Mouse (Mus musculus): Measurements from ENCODE around the gene Artn. TPM values are rescaled to one million over a fixed set of nuclear protein-coding genes. Genes with fewer than 3 reads are reported as not detected.

The Artn gene
- polyA plus RNA-seq, 1 experiment from 2014 or later: 6.9 TPM

DNA sequence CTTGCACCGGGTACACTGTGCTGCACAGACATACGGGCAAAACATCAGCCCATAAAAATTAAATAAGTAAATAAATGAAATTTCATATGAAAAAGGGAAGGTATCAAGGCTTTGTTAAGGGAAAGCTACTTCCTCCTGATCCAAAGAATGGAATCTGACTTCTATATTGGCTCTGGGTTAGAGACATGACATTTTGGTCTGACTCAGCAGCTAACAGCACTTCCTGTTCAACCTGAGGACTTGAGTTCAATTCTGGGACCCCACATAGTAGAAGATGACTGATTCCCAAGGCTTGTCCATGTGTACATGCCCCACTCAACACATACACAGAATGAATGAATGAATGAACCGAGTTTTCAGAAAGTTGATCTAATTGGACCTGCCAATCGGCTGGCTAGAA is 11.7 kb downstream of the Artn start:
- 82% methylated on average over 4 of the region's 4 CpGs for WGBS

DNA sequence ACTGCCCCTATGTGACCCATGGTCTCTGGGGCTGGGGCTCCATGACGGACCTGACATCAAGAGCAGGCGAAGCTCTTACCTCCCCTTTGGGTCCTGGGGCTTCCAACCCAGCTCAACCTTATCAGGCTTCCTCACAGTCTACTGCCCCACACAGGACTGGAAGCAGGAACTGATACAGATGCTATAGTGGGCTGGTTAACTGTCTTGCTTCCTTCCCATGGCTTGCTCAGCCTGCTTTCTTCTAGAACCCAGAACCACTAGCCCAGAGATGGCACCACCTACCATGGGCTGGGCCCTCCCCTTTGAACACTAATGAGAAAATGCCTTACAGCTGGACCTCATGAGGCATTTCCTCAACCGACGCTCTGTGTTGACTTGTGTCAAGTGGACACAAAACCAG is 12.2 kb downstream of the Artn start:
- H3K27me3 ChIP-seq (replicated peaks): no peaks in the 10 kb centered on the region; the same call in 1 of the 2 replicates
- H3K9me3 ChIP-seq: no peaks in the 10 kb centered on the region
- no peak overlapping the region for H3K4me2 ChIP-seq
- ATAC-seq (ENCODE audit: insufficient read depth, low FRiP score, low read depth): no peak
- peaks cover 34% of the 10 kb centered on the region for H3K4me1 ChIP-seq
- no peaks in the 10 kb centered on the region for H3K36me3 ChIP-seq
- no peak overlapping the region for H3K9ac ChIP-seq
- H3K4me3 ChIP-seq (replicated peaks): no peak overlapping the region
- no peak overlapping the region; the same call in 1 of the 2 replicates for H3K27ac ChIP-seq
- WGBS: 86% methylated on average over 4 of the region's 4 CpGs

More for the DNA sequence above, 11.7 kb downstream of the Artn start:
- Histone ChIP-seq H3K27me3 (replicated peaks) (no peaks in the 10 kb centered on the region; the same call in 1 of the 2 replicates), H3K4me3 (replicated peaks) (no peak overlapping the region), H3K9me3 (no peaks in the 10 kb centered on the region), H3K9ac (no peak overlapping the region), H3K4me1 (peaks cover 29% of the 10 kb centered on the region), H3K36me3 (no peaks in the 10 kb centered on the region), H3K27ac (peak overlapping the region; percentile 65; the same call in 1 of the 2 replicates), H3K4me2 (no peak overlapping the region)
- no peak for ATAC-seq (ENCODE audit: insufficient read depth, low FRiP score, low read depth)

DNA sequence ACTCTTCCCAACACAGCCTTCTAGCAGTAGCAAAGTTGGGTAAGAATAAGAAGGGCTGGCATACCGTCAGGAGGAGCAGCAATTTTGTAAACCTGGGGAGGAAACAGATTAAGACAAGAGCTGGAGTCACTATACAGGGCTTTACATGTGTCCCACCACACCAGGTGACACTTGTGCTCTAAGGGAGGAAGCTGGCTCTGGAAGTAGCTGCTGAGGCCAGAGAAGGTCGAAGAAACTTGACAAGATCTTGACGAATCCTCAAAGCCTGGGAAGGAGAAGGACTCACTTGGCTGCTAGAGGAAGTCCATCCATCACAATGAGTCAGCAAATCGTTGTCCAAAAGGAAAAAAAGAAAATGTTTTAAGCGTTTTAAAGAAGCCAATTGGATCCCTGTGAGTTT is 13.2 kb downstream of the Artn start:
- Histone ChIP-seq H3K4me2 (peak overlapping the region; percentile 97; the same call in 1 of the 2 replicates), H3K27ac (no peak overlapping the region), H3K9me3 (no peaks in the 10 kb centered on the region), H3K9ac (no peak overlapping the region), H3K4me3 (replicated peaks) (no peak overlapping the region), H3K27me3 (replicated peaks) (no peaks in the 10 kb centered on the region), H3K36me3 (peaks cover 7% of the 10 kb centered on the region; the same call in 1 of the 2 replicates), H3K4me1 (peaks cover 43% of the 10 kb centered on the region)
- 57% methylated on average over 5 of the region's 5 CpGs for WGBS
- no peak for ATAC-seq (ENCODE audit: insufficient read depth, low FRiP score, low read depth)

DNA sequence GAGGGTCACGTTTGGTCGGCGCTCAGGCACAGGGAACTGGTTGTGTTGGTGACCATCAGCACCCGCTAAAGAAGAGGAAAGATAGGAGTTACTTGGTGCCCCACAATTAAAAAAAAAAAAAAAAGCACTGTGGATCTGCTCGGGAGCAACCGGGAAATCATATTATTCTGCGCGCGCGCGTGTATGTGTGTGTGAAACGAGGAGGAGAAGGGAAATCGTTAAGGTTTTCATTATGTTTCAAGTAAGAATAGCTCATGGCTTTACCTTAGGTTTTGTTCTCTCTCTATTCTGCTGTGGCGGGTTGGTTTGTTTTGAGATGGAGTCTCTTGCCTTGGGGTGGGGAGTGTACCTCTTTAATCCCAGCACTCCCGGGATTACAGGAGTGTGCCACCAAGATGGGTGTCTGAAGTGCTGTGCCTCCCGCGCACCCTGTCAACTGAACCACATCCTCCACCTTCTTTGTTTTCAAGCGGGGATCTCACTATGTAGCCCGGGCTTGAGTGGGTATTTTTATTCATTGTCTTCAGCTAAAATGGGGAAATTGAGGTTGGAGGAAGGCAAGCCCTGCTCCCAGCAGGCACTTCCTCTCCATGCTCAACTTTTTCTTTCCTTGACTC is 14.0 kb downstream of the Artn start:
- Histone ChIP-seq H3K36me3 (peaks cover 12% of the 10 kb centered on the region; the same call in 1 of the 2 replicates), H3K27me3 (replicated peaks) (no peaks in the 10 kb centered on the region), H3K4me1 (peaks cover 49% of the 10 kb centered on the region), H3K4me2 (peak overlapping the region; percentile 97), H3K4me3 (replicated peaks) (peak overlapping the region; percentile 73), H3K27ac (peak overlapping the region; percentile 76; the same call in 1 of the 2 replicates), H3K9me3 (no peaks in the 10 kb centered on the region), H3K9ac (0 out of 2 replicates have a peak overlapping the region, but pooled peaks have one; percentile 63)
- WGBS: 6% methylated on average over 19 of the region's 19 CpGs
- no peak for ATAC-seq (ENCODE audit: insufficient read depth, low FRiP score, low read depth)

DNA sequence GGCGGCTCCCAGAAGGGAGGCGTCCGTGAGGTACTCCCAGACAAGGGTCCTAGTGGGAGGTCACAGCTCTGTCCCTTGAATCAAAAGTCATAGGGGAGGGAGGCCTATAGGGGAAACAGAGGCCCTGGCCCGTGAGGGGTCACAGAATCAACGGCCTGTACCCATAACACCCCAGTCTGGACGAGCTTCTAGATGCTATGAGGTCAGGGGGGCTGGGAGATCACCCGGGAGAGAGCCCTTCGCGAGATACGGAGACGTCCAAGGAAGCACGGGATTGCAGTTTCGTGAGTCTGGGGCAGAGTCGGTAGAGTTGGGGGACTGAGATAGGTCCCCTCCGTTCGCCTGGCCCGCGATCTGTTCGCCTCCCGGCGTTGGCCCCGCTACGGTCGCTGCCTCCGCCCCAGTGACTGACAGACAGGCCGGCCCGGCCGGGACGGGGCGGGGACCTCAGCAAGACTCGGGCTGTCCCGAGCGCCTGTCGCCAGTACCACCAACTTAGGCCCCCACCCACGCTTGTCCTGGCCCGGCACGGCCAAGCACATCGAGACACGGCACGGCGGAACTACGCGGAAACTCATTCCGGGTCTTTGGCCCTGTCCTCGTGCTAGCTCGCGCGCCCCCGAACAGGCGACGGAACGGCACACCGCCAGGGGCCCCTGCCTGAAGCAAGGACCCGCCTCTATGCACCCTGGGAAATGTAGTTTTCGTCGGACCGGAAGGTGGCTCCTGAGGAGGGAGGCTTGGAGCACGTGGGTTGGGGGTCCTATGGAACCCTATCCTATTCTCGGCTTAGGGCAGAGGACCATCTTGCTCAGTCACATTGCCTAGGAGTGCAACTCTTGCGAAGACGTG is 14.7 kb downstream of the Artn start, which contains the start of gene Ipo13:
Gene Ipo13, minus strand, starts transcription at position 409 of the 852 bp plus-strand sequence.
- ATAC-seq (ENCODE audit: insufficient read depth, low FRiP score, low read depth): peak; percentile 88
- H3K4me2 ChIP-seq: peak within 1 kb of the TSS; percentile 97
- peak within 1 kb of the TSS; percentile 73 for H3K4me3 ChIP-seq (replicated peaks)
- H3K27me3 ChIP-seq (replicated peaks): no peaks in the 10 kb centered on the region
- WGBS: 0% methylated on average over 61 of the region's 61 CpGs
- H3K4me1 ChIP-seq: peaks cover 49% of the 10 kb centered on the region
- peaks cover 12% of the 10 kb centered on the region; the same call in 1 of the 2 replicates for H3K36me3 ChIP-seq
- H3K9me3 ChIP-seq: no peaks in the 10 kb centered on the region
- H3K27ac ChIP-seq: peak within 1 kb of the TSS; percentile 76
- peak within 1 kb of the TSS; percentile 63 for H3K9ac ChIP-seq

DNA sequence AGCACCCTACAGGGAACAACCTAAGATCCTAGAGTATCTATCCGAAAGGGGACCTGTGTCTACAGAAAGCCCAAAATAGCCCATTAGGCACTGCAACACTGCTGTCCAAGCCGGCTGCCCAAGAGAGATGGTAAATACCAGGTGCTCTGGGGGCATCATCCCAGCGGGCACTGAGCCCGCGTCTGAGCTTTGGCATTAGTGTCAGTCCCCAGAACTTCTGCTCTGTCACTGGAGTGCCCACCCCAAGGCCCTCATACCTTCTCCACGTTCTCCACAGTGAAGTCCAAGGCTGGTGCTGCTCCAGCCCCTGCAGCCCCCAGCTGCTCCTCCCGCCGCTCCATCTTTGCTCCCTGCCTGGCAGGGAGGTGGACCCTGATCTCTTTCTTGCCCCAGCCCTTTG is 15.5 kb downstream of the Artn start:
- no peaks in the 10 kb centered on the region for H3K9me3 ChIP-seq
- peak overlapping the region; percentile 63 for H3K9ac ChIP-seq
- H3K36me3 ChIP-seq: peaks cover 12% of the 10 kb centered on the region; the same call in 1 of the 2 replicates
- WGBS: 18% methylated on average over 8 of the region's 8 CpGs
- no peaks in the 10 kb centered on the region for H3K27me3 ChIP-seq (replicated peaks)
- H3K4me2 ChIP-seq: peak overlapping the region; percentile 97
- no peak overlapping the region for H3K27ac ChIP-seq
- H3K4me3 ChIP-seq (replicated peaks): peak overlapping the region; percentile 73
- ATAC-seq (ENCODE audit: insufficient read depth, low FRiP score, low read depth): no peak; the same call in 1 of the 2 replicates
- H3K4me1 ChIP-seq: peaks cover 49% of the 10 kb centered on the region

DNA sequence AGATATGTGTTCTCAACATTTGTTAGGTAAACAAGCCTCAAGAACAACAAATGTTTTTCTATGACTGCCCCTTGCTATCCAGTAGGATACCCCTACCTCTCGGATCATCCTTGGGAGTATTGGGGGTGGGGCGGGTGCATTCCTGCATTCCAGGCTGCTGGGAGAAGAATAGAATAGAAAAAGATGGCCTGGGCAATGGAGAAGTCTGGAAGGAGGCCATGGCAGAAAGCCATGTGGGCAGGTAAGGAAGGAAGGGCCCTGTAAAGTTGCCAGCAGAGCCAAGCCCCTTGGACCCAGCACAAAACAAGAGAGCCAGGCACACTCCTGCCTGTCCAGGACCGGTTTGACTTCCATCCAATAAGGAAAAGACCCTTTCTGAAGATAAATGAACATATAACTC is 16.1 kb downstream of the Artn start:
- no peak for ATAC-seq (ENCODE audit: insufficient read depth, low FRiP score, low read depth)
- H3K9ac ChIP-seq: no peak overlapping the region
- H3K4me1 ChIP-seq: peaks cover 55% of the 10 kb centered on the region
- no peak overlapping the region for H3K27ac ChIP-seq
- peak overlapping the region; percentile 73 for H3K4me3 ChIP-seq (replicated peaks)
- WGBS: 40% methylated on average over 3 of the region's 3 CpGs
- H3K9me3 ChIP-seq: no peaks in the 10 kb centered on the region
- peak overlapping the region; percentile 97 for H3K4me2 ChIP-seq
- H3K36me3 ChIP-seq: peaks cover 12% of the 10 kb centered on the region; the same call in 1 of the 2 replicates
- no peaks in the 10 kb centered on the region for H3K27me3 ChIP-seq (replicated peaks)

DNA sequence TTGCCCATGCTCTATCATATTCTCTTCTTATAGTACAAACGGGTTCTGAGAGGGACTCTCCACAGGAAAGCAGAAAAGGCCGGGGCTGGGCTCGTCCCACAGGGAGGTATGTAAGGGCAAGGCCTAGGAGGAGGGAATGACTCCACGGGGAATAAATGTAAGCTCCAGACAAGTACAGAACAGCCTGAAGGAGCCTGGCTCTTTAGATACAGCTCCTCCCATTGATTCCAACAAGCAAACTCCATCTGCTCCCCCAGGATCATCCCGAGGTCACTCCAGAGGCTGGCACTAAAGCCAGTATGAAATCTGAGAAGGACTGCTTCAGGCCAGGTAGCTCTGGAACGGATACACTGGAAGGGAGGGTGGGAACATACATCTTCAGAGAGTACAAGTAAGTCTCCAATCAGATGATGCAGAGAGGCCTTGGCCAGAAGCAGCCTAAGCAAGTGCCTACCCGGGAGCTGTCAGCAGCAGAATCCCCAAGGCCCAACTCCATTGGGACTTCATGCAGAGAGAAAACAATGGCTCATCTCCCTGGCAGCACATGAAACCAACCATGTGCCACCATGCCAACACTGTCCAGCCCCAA is 16.8 kb downstream of the Artn start:
- no peak overlapping the region for H3K27ac ChIP-seq
- no peaks in the 10 kb centered on the region for H3K27me3 ChIP-seq (replicated peaks)
- H3K4me1 ChIP-seq: peaks cover 51% of the 10 kb centered on the region
- H3K9ac ChIP-seq: no peak overlapping the region
- H3K4me2 ChIP-seq: peak overlapping the region; percentile 97
- H3K4me3 ChIP-seq (replicated peaks): no peak overlapping the region
- no peak for ATAC-seq (ENCODE audit: insufficient read depth, low FRiP score, low read depth)
- WGBS: 51% methylated on average over 7 of the region's 7 CpGs
- no peaks in the 10 kb centered on the region for H3K9me3 ChIP-seq
- peaks cover 12% of the 10 kb centered on the region; the same call in 1 of the 2 replicates for H3K36me3 ChIP-seq

DNA sequence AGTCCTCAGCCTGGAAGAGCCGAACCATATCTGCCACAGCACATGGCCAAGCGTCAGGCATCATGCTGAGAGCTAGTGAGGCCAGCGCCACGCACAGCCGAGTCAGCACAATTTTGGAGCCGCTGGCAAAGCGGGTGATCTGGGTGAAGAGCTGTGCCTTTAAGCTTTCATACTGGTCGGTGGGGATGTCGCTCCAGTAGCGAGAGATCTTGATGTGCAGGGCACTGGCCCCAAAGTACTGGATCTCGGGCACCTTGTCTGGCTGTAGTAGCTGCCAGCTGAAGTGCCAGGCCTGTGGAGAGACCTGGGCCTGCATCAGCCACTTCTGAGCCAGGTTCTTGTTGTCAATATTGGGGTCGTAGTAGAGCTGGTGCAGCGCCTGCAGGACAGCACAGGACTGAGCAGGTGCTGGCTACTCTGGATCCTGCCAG is 17.4 kb downstream of the Artn start:
- H3K36me3 ChIP-seq: peaks cover 12% of the 10 kb centered on the region; the same call in 1 of the 2 replicates
- H3K4me1 ChIP-seq: peaks cover 51% of the 10 kb centered on the region
- no peaks in the 10 kb centered on the region for H3K9me3 ChIP-seq
- no peak overlapping the region for H3K4me2 ChIP-seq
- no peak for ATAC-seq (ENCODE audit: insufficient read depth, low FRiP score, low read depth)
- WGBS: 95% methylated on average over 13 of the region's 13 CpGs
- H3K27me3 ChIP-seq (replicated peaks): no peaks in the 10 kb centered on the region
- H3K4me3 ChIP-seq (replicated peaks): no peak overlapping the region
- H3K27ac ChIP-seq: no peak overlapping the region
- no peak overlapping the region for H3K9ac ChIP-seq

DNA sequence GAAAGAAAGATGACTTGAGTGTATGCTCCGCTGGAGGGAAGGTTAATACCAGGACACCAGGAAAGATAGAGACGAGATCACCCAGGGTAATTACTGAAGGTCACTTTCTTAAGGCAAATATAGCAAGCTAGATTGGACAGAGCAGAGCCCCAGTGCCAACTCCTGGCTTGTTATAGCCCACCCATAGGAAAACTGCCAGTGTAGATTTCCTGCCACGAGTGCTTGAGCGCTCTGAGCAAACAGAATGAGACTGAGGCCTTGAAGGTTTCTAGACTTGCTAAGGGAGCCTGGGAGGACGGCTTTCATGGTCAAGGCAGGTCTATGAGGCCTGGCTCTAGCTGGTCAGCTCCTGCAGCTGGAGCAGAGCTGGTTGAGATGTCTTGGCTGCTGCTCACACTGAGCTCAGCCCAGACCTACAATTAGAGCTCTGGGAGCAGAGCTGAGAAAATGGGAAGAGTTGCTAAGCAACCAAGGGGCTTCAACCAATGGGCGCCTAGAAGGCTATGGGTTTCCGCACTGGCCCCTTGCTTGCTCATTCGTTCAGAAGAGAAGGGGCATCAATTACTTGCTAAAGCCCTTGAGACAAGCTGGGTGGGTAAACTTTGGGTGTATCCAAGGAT is 20.6 kb downstream of the Artn start:
- Histone ChIP-seq H3K27ac (no peak overlapping the region), H3K4me1 (peaks cover 37% of the 10 kb centered on the region), H3K36me3 (peaks cover 30% of the 10 kb centered on the region; the same call in 1 of the 2 replicates), H3K9ac (no peak overlapping the region), H3K4me2 (no peak overlapping the region), H3K27me3 (replicated peaks) (no peaks in the 10 kb centered on the region), H3K9me3 (no peaks in the 10 kb centered on the region), H3K4me3 (replicated peaks) (no peak overlapping the region)
- ATAC-seq (ENCODE audit: insufficient read depth, low FRiP score, low read depth): no peak
- WGBS: 81% methylated on average over 8 of the region's 8 CpGs

DNA sequence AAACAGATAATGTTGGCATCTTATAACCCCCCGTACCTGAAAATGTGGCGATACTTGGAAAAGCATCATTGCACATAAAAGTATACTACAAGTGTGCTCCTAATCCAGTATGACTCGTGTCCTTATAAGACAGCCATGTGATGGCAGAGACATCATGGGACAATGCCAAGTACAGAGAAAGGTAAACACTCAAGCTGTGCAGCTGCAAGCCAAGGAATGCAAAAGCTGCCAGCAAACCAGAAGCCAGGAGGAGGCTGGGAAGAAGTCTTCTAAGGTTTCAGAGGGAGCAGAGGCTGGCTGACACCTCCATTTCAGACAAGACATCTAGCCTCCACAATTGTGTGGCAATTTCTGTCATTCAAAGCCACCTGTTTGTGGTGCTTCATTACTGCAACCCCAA is 23.4 kb downstream of the Artn start:
- Histone ChIP-seq H3K27me3 (replicated peaks) (no peaks in the 10 kb centered on the region), H3K4me3 (replicated peaks) (no peak overlapping the region), H3K9me3 (no peaks in the 10 kb centered on the region), H3K4me1 (peaks cover 10% of the 10 kb centered on the region; the same call in 1 of the 2 replicates), H3K9ac (no peak overlapping the region), H3K36me3 (peaks cover 37% of the 10 kb centered on the region), H3K27ac (no peak overlapping the region), H3K4me2 (no peak overlapping the region)
- ATAC-seq (ENCODE audit: insufficient read depth, low FRiP score, low read depth): no peak
- 83% methylated on average over 3 of the region's 3 CpGs for WGBS
